Mouse (Mus musculus) myocyte (in vitro differentiated cells): ENCODE data around the gene Iars2.

Experiments used
- CEBPB ChIP-seq: IDR thresholded peaks from 2 replicates; pipeline ENCODE4 v1.6.1; 2011; ENCODE audit warnings: mild to moderate bottlenecking, moderate library complexity; ENCODE audit not compliant: poor library complexity, insufficient read depth, severe bottlenecking
- E2F4 ChIP-seq: IDR thresholded peaks from one replicate; pipeline ENCODE4 v1.6.1; 2011; ENCODE audit warnings: mild to moderate bottlenecking, control low read depth, moderate library complexity; ENCODE audit not compliant: insufficient read depth
- MAX ChIP-seq: IDR thresholded peaks from one replicate; pipeline ENCODE4 v1.6.1; 2011; ENCODE audit warnings: low read depth, mild to moderate bottlenecking, control low read depth
- POLR2A ChIP-seq: IDR thresholded peaks from one replicate; pipeline ENCODE4 v1.6.1; 2011; ENCODE audit warnings: low read depth, mild to moderate bottlenecking, control low read depth, moderate library complexity; ENCODE audit not compliant: insufficient read length
- POLR2AphosphoS2 ChIP-seq: IDR thresholded peaks from one replicate; pipeline ENCODE4 v1.6.1; 2011; ENCODE audit warnings: low read depth, control low read depth; ENCODE audit not compliant: insufficient read length
- REST ChIP-seq: IDR thresholded peaks from one replicate; pipeline ENCODE4 v1.6.1; 2011; ENCODE audit warnings: mild to moderate bottlenecking, control low read depth, moderate library complexity; ENCODE audit not compliant: insufficient read depth, insufficient read length
- TCF12 ChIP-seq: IDR thresholded peaks from one replicate; pipeline ENCODE4 v1.6.1; 2011; ENCODE audit warnings: mild to moderate bottlenecking, control low read depth; ENCODE audit not compliant: poor library complexity, insufficient read depth, severe bottlenecking
- USF1 ChIP-seq: IDR thresholded peaks from one replicate; pipeline ENCODE4 v1.6.1; 2011; ENCODE audit warnings: low read depth, mild to moderate bottlenecking, control low read depth, moderate library complexity

DNA sequence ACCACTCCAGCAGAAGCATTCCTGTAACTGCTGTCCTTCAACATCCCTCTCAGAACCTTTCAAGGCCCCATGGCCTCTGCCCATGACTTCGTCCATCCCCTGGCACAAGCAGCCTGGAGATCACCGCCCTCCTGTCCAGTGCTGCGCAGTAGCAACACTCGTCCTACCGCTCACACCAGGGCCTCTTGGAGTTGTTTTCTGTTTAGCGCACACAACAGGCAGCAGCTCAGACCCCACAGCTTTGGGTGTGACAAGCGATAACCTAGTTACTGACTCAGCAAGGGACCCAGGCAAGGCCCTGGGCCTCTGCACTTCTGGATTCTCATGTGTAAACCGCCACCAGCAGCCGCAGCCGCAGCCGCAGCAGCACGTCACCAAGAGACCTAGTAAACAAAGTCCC lies 22.4 kb downstream of the Iars2 start:
- no peak for TF ChIP-seq POLR2A
- TF ChIP-seq MAX: no peak
- TF ChIP-seq POLR2AphosphoS2: no peak
- TF ChIP-seq E2F4: no peak
- TF ChIP-seq USF1: no peak
- TF ChIP-seq TCF12: no peak
- no peak for TF ChIP-seq CEBPB
- TF ChIP-seq REST: no peak
